Mouse (Mus musculus): ENCODE measurements around the gene Bpnt1.

Bpnt1 gene

GRCm38 (mm10) chr1:185404021-185404420 lies 72.1 kb downstream of the Bpnt1 start:
- no peak for DNase-seq (ENCODE audit: low spot score)

GRCm38 (mm10) chr1:185405921-185406320 lies 74.0 kb downstream of the Bpnt1 start:
- DNase-seq (ENCODE audit: low spot score), result no peak

Data from T-cell, adult 2 months (primary cell).